Mouse (Mus musculus): ENCODE measurements around the gene Hpcal4. TPM values are rescaled to one million over a fixed set of nuclear protein-coding genes. Genes with fewer than 3 reads are reported as not detected.
"Not testable (repeated sequence)": the region's sequence is repeated elsewhere in the genome, so short reads cannot be mapped to it uniquely, and the experiment has no call there.

Hpcal4 gene
- polyA plus RNA-seq, 1 experiment from 2014 or later = 1.1 TPM

- Histone ChIP-seq H3K4me3 (ENCODE audit: control insufficient read depth in 1 of 2, insufficient read depth in 1 of 2, low read depth in 1 of 2, low read length in 2 of 2) (no peak overlapping the region), H3K4me1 (ENCODE audit: control insufficient read depth in 2 of 2, insufficient read depth in 2 of 2, low read length in 2 of 2) (no peaks in the 10 kb centered on the region), H3K4me2 (ENCODE audit: low read length) (no peak overlapping the region), H3K9me3 (ENCODE audit: control insufficient read depth, low read length) (no peaks in the 10 kb centered on the region), H3K9ac (ENCODE audit: low read length) (no peak overlapping the region), H3K36me3 (ENCODE audit: control insufficient read depth, insufficient read depth, low read length) (no peaks in the 10 kb centered on the region), H3K27me3 (ENCODE audit: control insufficient read depth, insufficient read depth, low read length) (no peaks in the 10 kb centered on the region), H3K27ac (replicated peaks in 1 of 2; ENCODE audit: control insufficient read depth in 1 of 2, insufficient read depth in 1 of 2, low read depth in 2 of 2, low read length in 2 of 2) (no peak overlapping the region)
- ATAC-seq (ENCODE audit: insufficient number of reproducible peaks, insufficient read depth, low FRiP score, low read depth) = no peak
- 49% methylated on average over 2 of the region's 2 CpGs for WGBS
Observed at GRCm38 (mm10) chr4:123155427-123155826, 27.6 kb upstream of the Hpcal4 start.

GRCm38 (mm10) chr4:123155840-123156239 lies 27.2 kb upstream of the Hpcal4 start:
- Histone ChIP-seq H3K4me2 (ENCODE audit: low read length) (no peak overlapping the region), H3K9me3 (ENCODE audit: control insufficient read depth, low read length) (no peaks in the 10 kb centered on the region), H3K4me3 (ENCODE audit: control insufficient read depth in 1 of 2, insufficient read depth in 1 of 2, low read depth in 1 of 2, low read length in 2 of 2) (no peak overlapping the region), H3K36me3 (ENCODE audit: control insufficient read depth, insufficient read depth, low read length) (no peaks in the 10 kb centered on the region), H3K27ac (replicated peaks in 1 of 2; ENCODE audit: control insufficient read depth in 1 of 2, insufficient read depth in 1 of 2, low read depth in 2 of 2, low read length in 2 of 2) (no peak overlapping the region), H3K4me1 (ENCODE audit: control insufficient read depth in 2 of 2, insufficient read depth in 2 of 2, low read length in 2 of 2) (no peaks in the 10 kb centered on the region), H3K27me3 (ENCODE audit: control insufficient read depth, insufficient read depth, low read length) (no peaks in the 10 kb centered on the region), H3K9ac (ENCODE audit: low read length) (no peak overlapping the region)
- no peak for ATAC-seq (ENCODE audit: insufficient number of reproducible peaks, insufficient read depth, low FRiP score, low read depth)

GRCm38 (mm10) chr4:123160571-123160970 lies 22.5 kb upstream of the Hpcal4 start:
- Histone ChIP-seq H3K27me3 (ENCODE audit: control insufficient read depth, insufficient read depth, low read length) (peaks cover 9% of the 10 kb centered on the region; the same call in 1 of the 2 replicates), H3K4me2 (ENCODE audit: low read length) (no peak overlapping the region), H3K9me3 (ENCODE audit: control insufficient read depth, low read length) (no peaks in the 10 kb centered on the region), H3K36me3 (ENCODE audit: control insufficient read depth, insufficient read depth, low read length) (no peaks in the 10 kb centered on the region), H3K4me1 (ENCODE audit: control insufficient read depth in 2 of 2, insufficient read depth in 2 of 2, low read length in 2 of 2) (peaks cover 10 to 22% of the 10 kb centered on the region in 2 experiments), H3K4me3 (ENCODE audit: control insufficient read depth in 1 of 2, insufficient read depth in 1 of 2, low read depth in 1 of 2, low read length in 2 of 2) (no peak overlapping the region), H3K9ac (ENCODE audit: low read length) (no peak overlapping the region), H3K27ac (replicated peaks in 1 of 2; ENCODE audit: control insufficient read depth in 1 of 2, insufficient read depth in 1 of 2, low read depth in 2 of 2, low read length in 2 of 2) (no peak overlapping the region)
- ATAC-seq (ENCODE audit: insufficient number of reproducible peaks, insufficient read depth, low FRiP score, low read depth) = no peak
- 80% methylated on average over 6 of the region's 6 CpGs for WGBS

- 90% methylated on average over 3 of the region's 3 CpGs for WGBS
- ATAC-seq (ENCODE audit: insufficient number of reproducible peaks, insufficient read depth, low FRiP score, low read depth) = not testable (repeated sequence)
- H3K4me1 ChIP-seq (ENCODE audit: control insufficient read depth in 2 of 2, insufficient read depth in 2 of 2, low read length in 2 of 2) = peaks cover 10 to 22% of the 10 kb centered on the region in 2 experiments
Observed at GRCm38 (mm10) chr4:123161251-123161650, 21.8 kb upstream of the Hpcal4 start.

GRCm38 (mm10) chr4:123162305-123162917 lies 20.6 kb upstream of the Hpcal4 start:
- H3K9ac ChIP-seq (ENCODE audit: low read length) = no peak overlapping the region

More at GRCm38 (mm10) chr4:123161251-123161650, 21.8 kb upstream of the Hpcal4 start:
- H3K36me3 ChIP-seq (ENCODE audit: control insufficient read depth, insufficient read depth, low read length); H3K4me2 ChIP-seq (ENCODE audit: low read length); H3K4me3 ChIP-seq (ENCODE audit: control insufficient read depth in 1 of 2, insufficient read depth in 1 of 2, low read depth in 1 of 2, low read length in 2 of 2); H3K27ac ChIP-seq (replicated peaks in 1 of 2; ENCODE audit: control insufficient read depth in 1 of 2, insufficient read depth in 1 of 2, low read depth in 2 of 2, low read length in 2 of 2); H3K9ac ChIP-seq (ENCODE audit: low read length); H3K9me3 ChIP-seq (ENCODE audit: control insufficient read depth, low read length); H3K27me3 ChIP-seq (ENCODE audit: control insufficient read depth, insufficient read depth, low read length): not testable (repeated sequence)

GRCm38 (mm10) chr4:123164157-123164556 lies 18.9 kb upstream of the Hpcal4 start:
- H3K4me2 ChIP-seq (ENCODE audit: low read length) = peak overlapping the region; percentile 47
- no peak for ATAC-seq (ENCODE audit: insufficient number of reproducible peaks, insufficient read depth, low FRiP score, low read depth)

More at GRCm38 (mm10) chr4:123162305-123162917, 20.6 kb upstream of the Hpcal4 start:
- H3K9me3 ChIP-seq (ENCODE audit: control insufficient read depth, low read length) = peaks cover 4% of the 10 kb centered on the region; the same call in 1 of the 2 replicates
- H3K4me3 ChIP-seq (ENCODE audit: control insufficient read depth in 1 of 2, insufficient read depth in 1 of 2, low read depth in 1 of 2, low read length in 2 of 2) = no peak overlapping the region
- no peak overlapping the region for H3K27ac ChIP-seq (replicated peaks in 1 of 2; ENCODE audit: control insufficient read depth in 1 of 2, insufficient read depth in 1 of 2, low read depth in 2 of 2, low read length in 2 of 2)
- WGBS = 9% methylated on average over 15 of the region's 15 CpGs
- peaks cover 9% of the 10 kb centered on the region; the same call in 1 of the 2 replicates for H3K27me3 ChIP-seq (ENCODE audit: control insufficient read depth, insufficient read depth, low read length)
- peak overlapping the region; percentile 50 for H3K4me2 ChIP-seq (ENCODE audit: low read length)
- peak; percentile 21; the same call in 1 of the 2 replicates for ATAC-seq (ENCODE audit: insufficient number of reproducible peaks, insufficient read depth, low FRiP score, low read depth)
- H3K4me1 ChIP-seq (ENCODE audit: control insufficient read depth in 2 of 2, insufficient read depth in 2 of 2, low read length in 2 of 2) = peaks cover 10 to 22% of the 10 kb centered on the region in 2 experiments
- H3K36me3 ChIP-seq (ENCODE audit: control insufficient read depth, insufficient read depth, low read length) = no peaks in the 10 kb centered on the region

GRCm38 (mm10) chr4:123171811-123172210 lies 11.2 kb upstream of the Hpcal4 start:
- Histone ChIP-seq H3K36me3 (ENCODE audit: control insufficient read depth, insufficient read depth, low read length) (no peaks in the 10 kb centered on the region), H3K4me3 (ENCODE audit: control insufficient read depth in 1 of 2, insufficient read depth in 1 of 2, low read depth in 1 of 2, low read length in 2 of 2) (no peak overlapping the region), H3K9ac (ENCODE audit: low read length) (no peak overlapping the region), H3K9me3 (ENCODE audit: control insufficient read depth, low read length) (peaks cover 5% of the 10 kb centered on the region), H3K4me2 (ENCODE audit: low read length) (no peak overlapping the region), H3K4me1 (ENCODE audit: control insufficient read depth in 2 of 2, insufficient read depth in 2 of 2, low read length in 2 of 2) (peaks cover 2 to 3% of the 10 kb centered on the region in 2 experiments; a peak in 2 of 4 replicates), H3K27me3 (ENCODE audit: control insufficient read depth, insufficient read depth, low read length) (peaks cover 16% of the 10 kb centered on the region), H3K27ac (replicated peaks in 1 of 2; ENCODE audit: control insufficient read depth in 1 of 2, insufficient read depth in 1 of 2, low read depth in 2 of 2, low read length in 2 of 2) (no peak overlapping the region)
- no peak; the same call in 1 of the 2 replicates for ATAC-seq (ENCODE audit: insufficient number of reproducible peaks, insufficient read depth, low FRiP score, low read depth)

More at GRCm38 (mm10) chr4:123164157-123164556, 18.9 kb upstream of the Hpcal4 start:
- Histone ChIP-seq H3K4me1 (ENCODE audit: control insufficient read depth in 2 of 2, insufficient read depth in 2 of 2, low read length in 2 of 2) (peaks cover 10 to 22% of the 10 kb centered on the region in 2 experiments), H3K9ac (ENCODE audit: low read length) (no peak overlapping the region), H3K36me3 (ENCODE audit: control insufficient read depth, insufficient read depth, low read length) (no peaks in the 10 kb centered on the region), H3K4me3 (ENCODE audit: control insufficient read depth in 1 of 2, insufficient read depth in 1 of 2, low read depth in 1 of 2, low read length in 2 of 2) (no peak overlapping the region), H3K27me3 (ENCODE audit: control insufficient read depth, insufficient read depth, low read length) (peaks cover 9% of the 10 kb centered on the region; the same call in 1 of the 2 replicates), H3K27ac (replicated peaks in 1 of 2; ENCODE audit: control insufficient read depth in 1 of 2, insufficient read depth in 1 of 2, low read depth in 2 of 2, low read length in 2 of 2) (no peak overlapping the region), H3K9me3 (ENCODE audit: control insufficient read depth, low read length) (peaks cover 6% of the 10 kb centered on the region)
- WGBS = 25% methylated on average over 15 of the region's 15 CpGs
